Mouse (Mus musculus) lung, embryonic 16.5 days (tissue): ENCODE measurements around the gene Gm42372. TPM values are rescaled to one million over a fixed set of nuclear protein-coding genes. Genes with fewer than 3 reads are reported as not detected.

Experiments
- ATAC-seq: fragments of 200-750 bp; cut with Nextera tagmentation; 2 replicates; pipeline ENCODE4 v1.8.0; 2017; ENCODE audit warnings: low read depth, mild to moderate bottlenecking, moderate library complexity
- H3K27ac ChIP-seq: fragments of 300-500 bp; sonication (generic); 2 replicates; pipeline ENCODE4 v1.5.1; 2014; ENCODE audit warnings: mild to moderate bottlenecking, control low read depth, low read length
- H3K27me3 ChIP-seq: fragments of 300-500 bp; sonication (generic); 2 replicates; pipeline ENCODE4 v1.6.1; 2014; ENCODE audit warnings: low read depth, low read length, mixed read lengths; ENCODE audit not compliant: control insufficient read depth, insufficient read depth
- H3K36me3 ChIP-seq: fragments of 300-500 bp; sonication (generic); 2 replicates; pipeline ENCODE4 v1.6.1; 2014; ENCODE audit warnings: low read length; ENCODE audit not compliant: control insufficient read depth, insufficient read depth
- H3K4me1 ChIP-seq: fragments of 300-500 bp; sonication (generic); replicated peaks from 2 replicates; pipeline ENCODE4 v1.6.1; 2014; ENCODE audit warnings: low read length, mixed read lengths; ENCODE audit not compliant: control insufficient read depth, insufficient read depth
- H3K4me2 ChIP-seq: fragments of 300-500 bp; sonication (generic); 2 replicates; pipeline ENCODE4 v1.6.1; 2014; ENCODE audit warnings: low read depth, low read length, control low read depth
- H3K4me3 ChIP-seq: fragments of 300-500 bp; sonication (generic); 2 replicates; pipeline ENCODE4 v1.5.1; 2014; ENCODE audit warnings: mild to moderate bottlenecking, low read length, control low read depth
- H3K9ac ChIP-seq: fragments of 300-500 bp; sonication (generic); 2 replicates; pipeline ENCODE4 v1.6.1; 2014; ENCODE audit warnings: low read length, control low read depth
- H3K9me3 ChIP-seq: fragments of 300-500 bp; sonication (generic); 2 replicates; pipeline ENCODE4 v1.6.1; 2016; ENCODE audit warnings: low read length; ENCODE audit not compliant: control insufficient read depth
- WGBS: fragments of 180-500 bp; shearing (Covaris S2); extraction: QIAGEN DNeasy Blood & Tissue Kit; methylation state at CpG from one replicate; pipeline ENCODE4 v1.1.7; 2014; 5-methylcytosine and 5-hydroxymethylcytosine counted together
- polyA plus RNA-seq: library from polyadenylated mRNA; unstranded; fragments of >200 nt; fragmentation: Nextera tagmentation; extraction: Ambion mirVana; gene quantifications from 2 replicates; pipeline ENCODE4 v1.2.1, GENCODE M21; 2015

Gm42372 gene
- polyA plus RNA-seq, 1 experiment from 2014 or later, result 0.15 TPM

DNA sequence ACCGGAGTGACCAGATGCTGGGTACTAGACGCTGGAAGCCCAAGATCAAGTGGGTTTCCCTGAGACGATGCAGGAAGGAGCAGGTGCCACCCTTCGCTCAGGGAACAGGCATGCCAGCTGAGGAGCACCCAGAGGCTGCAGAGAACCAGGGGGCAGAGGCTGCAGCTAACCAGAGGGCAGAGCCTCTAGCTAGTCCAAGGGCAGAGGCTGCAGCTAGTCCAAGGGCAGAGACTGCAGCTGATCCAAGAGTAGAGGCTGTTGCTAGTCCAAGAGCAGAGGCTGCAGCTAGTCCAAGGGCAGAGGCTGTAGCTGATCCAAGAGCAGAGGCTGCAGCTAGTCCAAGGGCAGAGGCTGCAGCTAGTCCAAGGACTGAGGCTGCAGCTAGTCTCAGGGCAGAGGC is 12.5 kb downstream of the Gm42372 start:
- peak overlapping the region; percentile 85 for H3K4me2 ChIP-seq
- peaks cover 51% of the 10 kb centered on the region for H3K4me1 ChIP-seq
- no peak overlapping the region for H3K27ac ChIP-seq
- H3K27me3 ChIP-seq, result no peaks in the 10 kb centered on the region
- H3K4me3 ChIP-seq, result peak overlapping the region; percentile 77
- peaks cover 6% of the 10 kb centered on the region for H3K36me3 ChIP-seq
- no peak for ATAC-seq
- WGBS, result 56% methylated on average over 4 of the region's 4 CpGs
- H3K9ac ChIP-seq, result peak overlapping the region; percentile 84
- no peaks in the 10 kb centered on the region for H3K9me3 ChIP-seq

DNA sequence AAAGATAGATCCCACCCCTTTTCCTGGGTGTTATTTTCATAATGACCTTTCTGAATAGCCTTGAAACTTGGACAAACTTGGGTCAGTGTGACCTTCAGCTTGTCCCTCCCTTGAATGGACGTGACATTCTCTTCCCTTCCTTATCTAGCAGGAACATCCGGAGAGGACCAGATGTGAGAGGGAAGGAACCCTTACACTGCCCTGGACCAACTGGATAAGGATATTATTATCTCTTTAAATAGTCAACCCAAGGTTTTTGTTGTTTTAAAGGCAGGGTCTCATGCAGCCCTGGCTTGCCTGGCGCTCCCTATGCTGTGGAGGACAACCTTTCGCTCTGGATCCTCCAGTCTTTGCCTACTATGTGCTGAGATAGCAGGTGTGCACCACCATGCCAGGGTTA is 16.3 kb downstream of the Gm42372 start:
- no peak overlapping the region for H3K4me2 ChIP-seq
- H3K36me3 ChIP-seq, result peaks cover 19% of the 10 kb centered on the region
- ATAC-seq, result no peak
- H3K9ac ChIP-seq, result no peak overlapping the region
- no peaks in the 10 kb centered on the region for H3K27me3 ChIP-seq
- H3K4me3 ChIP-seq, result no peak overlapping the region
- 62% methylated on average over 4 of the region's 4 CpGs for whole genome bisulfite sequencing
- H3K27ac ChIP-seq, result no peak overlapping the region
- peaks cover 36% of the 10 kb centered on the region for H3K4me1 ChIP-seq
- no peaks in the 10 kb centered on the region for H3K9me3 ChIP-seq

DNA sequence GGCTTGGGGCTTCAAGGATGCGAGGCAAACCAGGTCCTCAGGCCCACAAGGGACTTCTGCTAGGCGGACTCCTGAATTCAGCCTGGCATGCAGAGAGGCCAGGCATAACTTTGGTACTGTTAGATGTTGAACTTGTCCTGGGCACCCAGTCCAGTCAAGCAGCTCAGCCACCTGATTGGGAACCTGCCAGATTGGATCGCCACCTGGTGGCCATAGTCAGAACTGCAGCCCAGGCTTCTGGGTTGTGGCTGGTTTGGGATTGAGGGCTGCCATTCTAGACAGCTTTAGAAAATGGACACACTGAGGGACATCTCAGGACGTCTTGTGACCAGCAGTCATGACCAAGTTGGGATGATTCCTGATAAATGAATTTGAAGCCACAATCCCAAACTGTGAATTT is 16.8 kb downstream of the Gm42372 start:
- H3K36me3 ChIP-seq, result peaks cover 22% of the 10 kb centered on the region
- no peak overlapping the region for H3K4me3 ChIP-seq
- no peaks in the 10 kb centered on the region for H3K27me3 ChIP-seq
- ATAC-seq, result no peak
- H3K4me1 ChIP-seq, result peaks cover 36% of the 10 kb centered on the region
- no peaks in the 10 kb centered on the region for H3K9me3 ChIP-seq
- H3K9ac ChIP-seq, result no peak overlapping the region
- WGBS, result 26% methylated on average over 4 of the region's 4 CpGs
- H3K27ac ChIP-seq, result no peak overlapping the region
- H3K4me2 ChIP-seq, result no peak overlapping the region

DNA sequence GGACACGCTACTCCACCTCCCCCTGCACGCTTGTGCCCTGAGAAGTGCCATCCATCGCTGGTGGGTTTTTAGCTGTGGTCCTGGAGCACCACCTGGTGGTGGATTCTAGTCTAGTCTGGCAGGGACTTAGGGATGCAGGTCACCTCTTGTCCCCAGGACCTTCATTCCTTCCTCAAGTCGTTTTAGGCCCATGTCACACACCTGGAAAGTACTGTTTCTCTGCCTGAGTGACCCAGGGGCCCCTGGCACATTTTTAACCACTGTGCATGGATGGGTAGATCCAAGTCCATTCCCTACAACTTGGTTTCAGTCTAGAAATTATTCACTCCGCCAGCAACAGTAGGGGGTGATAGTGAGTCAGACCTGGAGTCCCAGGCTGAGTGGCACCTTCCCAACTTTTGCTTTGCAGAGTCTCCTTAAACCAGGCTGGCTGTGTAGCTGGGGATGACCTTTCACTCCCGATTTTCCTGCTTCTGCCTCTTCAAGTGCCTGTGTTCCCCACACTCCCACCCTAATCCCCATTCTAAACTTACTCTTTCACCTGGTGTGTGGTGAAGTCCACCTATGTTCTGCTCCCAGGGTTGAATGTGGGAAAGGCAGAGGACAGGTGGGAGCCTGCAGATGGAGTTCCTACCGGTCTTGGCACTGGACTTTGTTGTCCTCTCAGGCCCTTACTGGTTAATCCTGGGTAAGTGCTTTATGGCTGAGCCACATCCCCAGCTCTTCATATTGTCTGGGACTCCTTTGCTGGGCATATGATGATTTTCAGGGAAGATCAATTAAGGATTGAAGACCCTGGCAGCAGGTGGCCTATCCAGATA is 19.7 kb downstream of the Gm42372 start:
- 11% methylated on average over 7 of the region's 7 CpGs for WGBS
- H3K9ac ChIP-seq, result no peak overlapping the region
- H3K36me3 ChIP-seq, result peaks cover 38% of the 10 kb centered on the region
- H3K27me3 ChIP-seq, result no peaks in the 10 kb centered on the region
- H3K27ac ChIP-seq, result peak overlapping the region; percentile 30; the same call in 1 of the 2 replicates
- no peaks in the 10 kb centered on the region for H3K9me3 ChIP-seq
- no peak overlapping the region for H3K4me2 ChIP-seq
- peak; percentile 66 for ATAC-seq
- peaks cover 13% of the 10 kb centered on the region for H3K4me1 ChIP-seq
- H3K4me3 ChIP-seq, result no peak overlapping the region

DNA sequence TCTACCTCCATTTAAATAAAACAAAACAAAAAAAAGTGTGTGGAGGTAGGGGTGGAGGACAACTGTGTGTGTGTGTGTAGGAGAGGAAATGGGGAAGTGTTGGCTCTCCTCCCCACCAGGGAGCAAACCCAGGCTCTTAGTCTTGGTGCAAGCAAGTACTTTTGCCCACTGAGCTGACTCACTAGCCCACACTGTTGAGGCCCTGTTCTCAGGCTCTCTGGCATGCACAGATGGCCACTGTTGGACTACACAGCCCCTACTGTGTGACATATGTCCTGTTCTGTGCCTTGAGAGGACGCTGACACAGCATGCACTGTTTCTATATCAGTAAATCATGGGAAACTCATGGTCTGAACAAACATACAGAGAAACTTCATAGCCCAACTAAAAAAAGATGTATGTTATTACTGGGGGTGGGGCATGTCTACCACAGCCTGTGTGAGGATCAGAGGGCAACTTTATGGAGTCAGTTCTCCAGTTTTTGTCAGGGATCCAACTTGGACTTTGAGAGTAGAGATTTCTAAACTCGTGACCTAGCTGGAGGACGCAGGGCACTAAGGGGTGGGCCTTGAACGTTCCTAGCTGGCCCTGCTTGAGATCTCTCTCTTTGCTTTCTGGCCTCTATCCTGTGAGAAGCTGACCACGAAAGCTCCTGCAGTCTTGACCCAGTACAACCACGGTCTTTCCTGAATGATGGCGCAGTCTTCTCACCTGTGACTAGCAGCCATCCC is 20.5 kb downstream of the Gm42372 start:
- Histone ChIP-seq H3K27ac (0 out of 2 replicates have a peak overlapping the region, but pooled peaks have one; percentile 30), H3K27me3 (no peaks in the 10 kb centered on the region), H3K9me3 (no peaks in the 10 kb centered on the region), H3K36me3 (peaks cover 44% of the 10 kb centered on the region), H3K4me1 (peaks cover 9% of the 10 kb centered on the region; the same call in 1 of the 2 replicates), H3K9ac (no peak overlapping the region), H3K4me2 (no peak overlapping the region), H3K4me3 (no peak overlapping the region)
- ATAC-seq, result peak; percentile 18
- WGBS, result 62% methylated on average over 7 of the region's 7 CpGs

DNA sequence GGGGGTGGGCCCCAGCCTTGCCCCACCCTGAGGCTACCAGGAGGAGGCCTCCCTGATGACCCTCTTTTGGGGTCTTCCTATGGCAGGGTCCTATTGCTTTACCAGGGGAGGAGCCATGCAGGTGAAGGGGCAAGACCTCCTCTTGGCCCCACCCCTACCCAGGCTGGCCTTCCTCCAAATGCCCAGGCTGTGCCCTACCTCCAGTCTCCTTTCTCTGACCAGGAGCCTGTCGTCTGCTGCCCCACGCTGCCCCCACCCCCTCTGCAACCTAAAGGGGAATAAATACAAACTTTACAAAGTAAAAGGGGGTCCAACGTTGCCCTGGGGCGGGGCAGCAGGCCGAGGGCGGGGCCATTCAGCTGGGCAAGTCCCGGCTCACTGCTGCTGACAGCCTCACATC is 21.8 kb downstream of the Gm42372 start:
- Histone ChIP-seq H3K9me3 (no peaks in the 10 kb centered on the region), H3K9ac (no peak overlapping the region), H3K27ac (no peak overlapping the region), H3K4me2 (no peak overlapping the region), H3K36me3 (peaks cover 47% of the 10 kb centered on the region), H3K27me3 (no peaks in the 10 kb centered on the region), H3K4me3 (no peak overlapping the region), H3K4me1 (peaks cover 3% of the 10 kb centered on the region; the same call in 1 of the 2 replicates)
- WGBS, result 75% methylated on average over 7 of the region's 7 CpGs
- no peak for ATAC-seq

DNA sequence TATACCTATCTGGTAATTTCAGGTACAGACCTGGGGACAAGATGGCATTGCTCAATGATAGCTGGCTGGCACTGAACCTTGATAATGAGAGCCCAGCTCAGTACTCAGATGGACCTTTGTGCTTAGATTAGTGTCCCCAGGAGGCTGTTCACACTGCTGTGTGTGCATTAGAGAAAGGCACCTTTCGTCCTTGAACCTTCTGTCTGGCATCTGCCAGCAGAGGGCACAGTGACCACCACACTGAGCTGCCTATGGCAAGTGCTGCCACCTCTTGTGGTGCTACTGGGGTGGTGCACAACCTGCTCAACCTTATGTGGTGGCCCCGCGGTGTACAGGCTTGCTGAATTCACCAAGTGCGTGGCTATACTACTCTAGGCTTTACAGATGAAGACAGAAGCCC is 24.4 kb downstream of the Gm42372 start:
- ATAC-seq, result no peak
- Histone ChIP-seq H3K9ac (no peak overlapping the region), H3K36me3 (peaks cover 51% of the 10 kb centered on the region), H3K4me2 (no peak overlapping the region), H3K9me3 (no peaks in the 10 kb centered on the region), H3K4me1 (peaks cover 3% of the 10 kb centered on the region; the same call in 1 of the 2 replicates), H3K27me3 (no peaks in the 10 kb centered on the region), H3K4me3 (no peak overlapping the region), H3K27ac (no peak overlapping the region)
- 70% methylated on average over 4 of the region's 4 CpGs for WGBS

DNA sequence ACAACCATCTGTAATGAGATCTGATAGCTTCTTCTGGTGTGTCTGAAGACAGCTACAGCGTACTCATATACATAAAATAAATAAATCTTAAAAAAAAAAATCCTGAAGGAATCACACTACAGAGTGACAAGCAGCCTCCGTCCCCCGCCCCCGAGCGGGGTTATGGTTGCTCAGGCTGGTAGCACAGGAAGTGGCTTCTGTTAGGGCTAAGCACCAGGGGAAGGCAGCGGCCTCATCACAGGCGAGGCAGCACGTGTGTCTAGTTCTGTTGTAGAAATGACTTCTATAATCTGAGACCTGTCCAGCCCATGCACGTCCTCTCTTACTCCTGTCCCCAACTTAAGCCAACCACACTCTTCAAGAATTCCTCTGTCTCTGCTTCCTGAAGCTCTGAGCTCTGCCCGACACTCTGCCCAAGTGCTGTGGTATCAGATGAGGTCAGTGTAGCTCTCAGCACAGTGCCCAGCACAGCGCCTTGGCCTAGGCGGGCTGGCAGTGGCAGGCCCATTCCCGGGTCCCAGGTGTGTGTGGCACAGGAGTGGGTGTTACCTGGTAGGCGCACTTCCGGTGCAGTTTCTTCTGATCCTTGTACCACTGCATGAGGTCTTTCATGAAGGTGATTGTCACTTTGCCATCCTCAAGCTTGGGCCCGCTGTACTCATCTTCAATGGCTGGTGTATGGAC is 26.6 kb downstream of the Gm42372 start:
- no peak overlapping the region for H3K9ac ChIP-seq
- no peaks in the 10 kb centered on the region for H3K4me1 ChIP-seq
- ATAC-seq, result no peak
- no peak overlapping the region for H3K27ac ChIP-seq
- no peaks in the 10 kb centered on the region for H3K27me3 ChIP-seq
- 89% methylated on average over 16 of the region's 16 CpGs for WGBS
- H3K4me2 ChIP-seq, result no peak overlapping the region
- no peaks in the 10 kb centered on the region for H3K9me3 ChIP-seq
- H3K36me3 ChIP-seq, result peaks cover 62% of the 10 kb centered on the region
- no peak overlapping the region for H3K4me3 ChIP-seq

DNA sequence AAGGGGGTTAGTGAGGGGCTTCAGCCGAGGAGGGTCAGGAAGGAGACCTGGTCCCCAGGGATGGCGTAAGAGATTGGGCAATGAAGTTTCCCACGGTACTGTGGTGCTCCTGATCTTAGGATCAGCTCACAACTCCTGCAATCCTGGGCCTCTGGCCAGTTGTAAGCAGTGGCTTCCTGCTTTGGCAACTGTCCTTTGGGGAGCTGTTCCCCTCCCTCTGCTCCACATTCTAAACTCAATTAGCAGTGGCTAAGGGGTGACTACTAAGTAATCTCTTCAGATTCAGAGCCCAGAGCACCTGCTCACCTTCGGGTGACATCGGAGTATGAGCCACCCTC is 27.1 kb downstream of the Gm42372 start:
- Histone ChIP-seq H3K9ac (no peak overlapping the region), H3K36me3 (peaks cover 63% of the 10 kb centered on the region), H3K27me3 (no peaks in the 10 kb centered on the region), H3K4me2 (no peak overlapping the region), H3K4me1 (no peaks in the 10 kb centered on the region), H3K4me3 (no peak overlapping the region), H3K9me3 (no peaks in the 10 kb centered on the region), H3K27ac (no peak overlapping the region)
- WGBS, result 77% methylated on average over 5 of the region's 5 CpGs
- no peak for ATAC-seq
